Mouse (Mus musculus) liver, embryonic 15.5 days (tissue): ENCODE data around the gene Fbxw11. TPM values are rescaled to one million over a fixed set of nuclear protein-coding genes. Genes with fewer than 3 reads are reported as not detected.
"Not testable (repeated sequence)": the region's sequence is repeated elsewhere in the genome, so short reads cannot be mapped to it uniquely, and the experiment has no call there.

Experiments
- ATAC-seq: fragments of 200-750 bp; cut with Nextera tagmentation; 2 replicates; pipeline ENCODE4 v1.8.0; 2017; ENCODE audit warnings: moderate number of reproducible peaks, mild to moderate bottlenecking, moderate library complexity; ENCODE audit not compliant: insufficient read depth
- H3K27ac ChIP-seq: fragments of 300-500 bp; sonication (generic); replicated peaks from 2 replicates; pipeline ENCODE4 v1.5.1; 2015; ENCODE audit warnings: mild to moderate bottlenecking, inconsistent platforms
- H3K27me3 ChIP-seq: fragments of 300-500 bp; sonication (generic); 2 replicates; pipeline ENCODE4 v1.6.1; 2015; ENCODE audit warnings: mild to moderate bottlenecking, inconsistent platforms
- H3K36me3 ChIP-seq: fragments of 300-500 bp; sonication (generic); replicated peaks from 2 replicates; pipeline ENCODE4 v1.6.1; 2015; ENCODE audit warnings: moderate library complexity, mild to moderate bottlenecking, inconsistent platforms
- H3K4me1 ChIP-seq: fragments of 300-500 bp; sonication (generic); replicated peaks from 2 replicates; pipeline ENCODE4 v1.6.1; 2015; ENCODE audit warnings: inconsistent platforms
- H3K4me2 ChIP-seq: fragments of 300-500 bp; sonication (generic); 2 replicates; pipeline ENCODE4 v1.6.1; 2015; ENCODE audit warnings: moderate library complexity, mild to moderate bottlenecking, inconsistent platforms
- H3K4me3 ChIP-seq: fragments of 300-500 bp; sonication (generic); replicated peaks from 2 replicates; pipeline ENCODE4 v1.5.1; 2015; ENCODE audit warnings: mild to moderate bottlenecking, inconsistent platforms
- H3K9ac ChIP-seq: fragments of 300-500 bp; sonication (generic); 2 replicates; pipeline ENCODE4 v1.6.1; 2015; ENCODE audit warnings: moderate library complexity, mild to moderate bottlenecking, inconsistent platforms
- H3K9me3 ChIP-seq: fragments of 300-500 bp; sonication (generic); replicated peaks from 2 replicates; pipeline ENCODE4 v1.6.1; 2016; ENCODE audit warnings: inconsistent platforms
- WGBS: fragments of 180-500 bp; shearing (Covaris S2); methylation state at CpG from one replicate; pipeline ENCODE4 v1.1.7; 2015; ENCODE audit warnings: mixed read lengths; ENCODE audit not compliant: insufficient replicate concordance; 5-methylcytosine and 5-hydroxymethylcytosine counted together
- polyA plus RNA-seq: library from polyadenylated mRNA; unstranded; fragments of >200 nt; fragmentation: Nextera tagmentation; extraction: Ambion mirVana; gene quantifications from 2 replicates; pipeline ENCODE4 v1.2.1, GENCODE M21; 2015

Fbxw11 gene
- polyA plus RNA-seq, 1 experiment from 2014 or later, result 19.1 TPM

DNA sequence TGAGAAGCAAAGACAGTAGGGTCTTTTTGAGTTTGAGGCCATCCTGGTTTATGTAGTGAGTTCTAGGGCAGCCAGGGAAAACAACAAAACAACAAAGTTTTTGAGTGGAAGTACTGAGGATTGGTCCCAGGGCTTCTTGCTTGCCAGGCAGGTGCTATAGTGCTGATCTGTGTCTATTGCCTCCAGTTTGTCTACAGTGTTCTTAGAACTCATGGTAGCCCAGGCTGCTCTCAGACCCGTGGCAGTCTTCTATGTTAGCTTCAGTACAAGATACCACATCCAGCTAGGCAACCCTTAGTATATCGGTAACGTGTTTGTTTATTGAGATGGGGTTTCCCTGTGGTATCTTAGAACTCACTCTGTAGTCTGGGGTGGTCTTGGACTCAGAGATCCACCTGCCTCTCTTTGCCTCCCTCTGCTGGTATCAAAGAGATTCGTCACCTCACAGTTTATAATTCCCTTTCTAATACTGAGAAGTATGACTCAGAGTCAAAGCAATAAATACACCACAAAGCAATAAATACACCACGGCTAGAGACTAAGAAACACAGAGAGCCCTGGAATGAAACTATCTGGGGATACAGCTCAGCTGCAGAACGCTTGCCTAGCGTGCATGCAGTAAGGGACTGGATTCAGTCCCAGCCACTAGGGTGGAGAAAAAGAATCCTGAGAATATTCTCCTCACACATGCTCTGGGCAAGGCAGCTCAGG lies 51.1 kb downstream of the Fbxw11 start:
- H3K9me3 ChIP-seq, result no peaks in the 10 kb centered on the region

DNA sequence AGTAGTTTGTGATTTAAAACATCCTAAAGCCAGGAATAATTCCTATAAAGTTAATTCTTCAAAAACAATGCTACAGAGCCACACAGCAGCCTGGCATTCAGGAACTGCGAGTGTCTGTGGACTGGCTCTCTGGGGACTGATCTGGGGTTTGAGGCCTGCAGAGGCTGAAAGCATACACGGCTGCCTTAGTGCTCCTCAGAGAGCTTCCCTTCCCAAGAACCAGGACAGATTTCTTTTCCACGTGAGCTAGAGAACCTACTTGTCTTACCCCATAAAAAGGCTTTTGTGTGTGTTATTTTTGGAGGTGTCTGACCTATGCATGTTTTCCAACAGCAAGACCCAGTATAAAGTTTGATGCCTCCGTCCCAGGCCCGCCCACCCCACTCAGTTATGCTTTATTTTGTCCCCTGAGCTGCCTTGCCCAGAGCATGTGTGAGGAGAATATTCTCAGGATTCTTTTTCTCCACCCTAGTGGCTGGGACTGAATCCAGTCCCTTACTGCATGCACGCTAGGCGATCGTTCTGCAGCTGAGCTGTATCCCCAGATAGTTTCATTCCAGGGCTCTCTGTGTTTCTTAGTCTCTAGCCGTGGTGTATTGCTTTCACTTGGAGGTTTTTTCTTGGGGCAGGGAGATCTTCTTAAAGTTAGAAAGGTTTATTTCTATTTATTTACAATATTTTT lies 51.9 kb downstream of the Fbxw11 start:
- not testable (repeated sequence) for ATAC-seq, H3K36me3 ChIP-seq, H3K27ac ChIP-seq, H3K9me3 ChIP-seq, H3K27me3 ChIP-seq, H3K4me2 ChIP-seq, H3K4me3 ChIP-seq, H3K9ac ChIP-seq
- H3K4me1 ChIP-seq, result peaks cover 20% of the 10 kb centered on the region
- 71% methylated on average over 9 of the region's 9 CpGs for WGBS

More for the DNA sequence above, 51.1 kb downstream of the Fbxw11 start:
- H3K9ac ChIP-seq, result no peak overlapping the region
- no peak overlapping the region for H3K4me3 ChIP-seq
- peaks cover 25% of the 10 kb centered on the region for H3K4me1 ChIP-seq
- WGBS, result 60% methylated on average over 7 of the region's 7 CpGs
- no peak overlapping the region for H3K27ac ChIP-seq
- no peak overlapping the region for H3K4me2 ChIP-seq
- no peaks in the 10 kb centered on the region for H3K36me3 ChIP-seq
- ATAC-seq, result no peak
- H3K27me3 ChIP-seq, result no peaks in the 10 kb centered on the region

DNA sequence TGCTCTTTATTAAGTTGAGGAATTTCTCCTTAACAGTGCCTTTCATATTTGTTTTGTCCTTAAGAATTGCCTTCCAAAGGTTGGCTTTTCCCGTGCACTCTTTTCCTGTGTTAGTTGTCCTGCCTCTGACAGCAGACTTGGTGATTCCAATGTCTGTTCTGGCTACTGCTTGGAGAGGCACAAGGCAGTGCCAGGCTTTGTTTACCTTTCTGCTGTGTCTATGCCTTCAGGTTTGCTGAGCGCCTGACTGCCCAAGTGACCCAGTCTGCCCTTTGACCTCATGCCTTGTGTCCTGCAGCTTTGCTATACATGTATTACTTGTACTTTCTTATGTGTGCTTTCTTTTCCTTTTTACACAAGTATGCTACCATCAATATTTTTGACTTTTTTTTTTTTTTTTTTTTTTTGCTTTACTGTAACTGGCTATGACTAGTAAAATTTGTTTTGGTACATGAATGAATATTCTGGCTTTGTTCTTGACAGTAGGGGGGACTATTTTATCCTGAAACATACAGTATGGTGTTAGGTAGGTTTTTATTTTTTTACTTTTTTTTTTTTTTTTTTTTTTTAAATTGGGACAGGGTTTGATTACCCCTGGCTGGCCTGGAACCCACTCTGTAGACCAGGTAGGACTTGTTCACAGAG lies 54.0 kb downstream of the Fbxw11 start:
- Histone ChIP-seq H3K9ac (no peak overlapping the region), H3K27ac (no peak overlapping the region), H3K36me3 (no peaks in the 10 kb centered on the region), H3K9me3 (no peaks in the 10 kb centered on the region), H3K4me2 (no peak overlapping the region), H3K27me3 (no peaks in the 10 kb centered on the region), H3K4me3 (no peak overlapping the region), H3K4me1 (peaks cover 25% of the 10 kb centered on the region)
- no peak for ATAC-seq
- 48% methylated on average over 2 of the region's 2 CpGs for WGBS

- Histone ChIP-seq H3K4me1 (peaks cover 21% of the 10 kb centered on the region), H3K9ac (no peak overlapping the region), H3K4me2 (no peak overlapping the region), H3K9me3 (no peaks in the 10 kb centered on the region), H3K27me3 (no peaks in the 10 kb centered on the region), H3K4me3 (no peak overlapping the region), H3K36me3 (no peaks in the 10 kb centered on the region), H3K27ac (no peak overlapping the region)
- WGBS, result 13% methylated on average over 3 of the region's 3 CpGs
- no peak for ATAC-seq
Measured at GRCm38 (mm10) chr11:32697695-32698094, 55.2 kb downstream of the Fbxw11 start.

DNA sequence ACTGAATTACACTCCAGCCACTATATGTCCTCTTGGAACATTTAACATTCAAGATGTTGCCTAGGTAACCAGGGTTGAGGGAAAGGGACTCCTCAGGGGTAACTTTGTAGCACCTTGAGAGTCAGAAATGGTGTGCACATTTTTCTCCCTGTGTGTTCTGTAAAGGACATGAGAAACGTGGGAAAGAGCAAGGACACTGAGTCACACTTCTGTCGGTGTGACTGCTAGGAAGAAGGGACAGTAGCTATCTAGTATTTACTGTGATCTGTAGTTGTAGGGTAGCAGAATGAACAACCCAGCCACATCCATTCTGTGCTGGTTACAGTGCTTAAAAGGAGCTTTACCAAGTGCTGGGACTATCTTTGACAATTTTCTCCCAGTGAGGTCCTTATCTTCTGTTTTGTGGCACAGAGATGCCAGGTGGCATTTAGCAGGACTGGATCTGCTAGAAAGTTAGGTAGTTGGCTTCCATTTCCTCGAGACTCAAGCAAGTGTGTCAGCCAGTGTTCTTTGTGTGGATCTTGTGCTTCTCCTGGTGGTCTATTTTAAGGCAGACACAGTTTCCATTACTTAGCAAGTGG lies 57.5 kb downstream of the Fbxw11 start:
- WGBS, result 51% methylated on average over 3 of the region's 3 CpGs
- H3K9ac ChIP-seq, result no peak overlapping the region
- peaks cover 21% of the 10 kb centered on the region for H3K4me1 ChIP-seq

GRCm38 (mm10) chr11:32701566-32701965 lies 59.0 kb downstream of the Fbxw11 start:
- WGBS, result 58% methylated on average over 3 of the region's 3 CpGs
- no peak overlapping the region for H3K27ac ChIP-seq
- H3K9me3 ChIP-seq, result no peaks in the 10 kb centered on the region
- H3K4me3 ChIP-seq, result no peak overlapping the region
- peaks cover 15% of the 10 kb centered on the region for H3K4me1 ChIP-seq
- H3K27me3 ChIP-seq, result no peaks in the 10 kb centered on the region
- no peak for ATAC-seq
- H3K36me3 ChIP-seq, result no peaks in the 10 kb centered on the region
- H3K9ac ChIP-seq, result no peak overlapping the region
- no peak overlapping the region for H3K4me2 ChIP-seq

More for the DNA sequence above, 57.5 kb downstream of the Fbxw11 start:
- Histone ChIP-seq H3K4me2 (no peak overlapping the region), H3K9me3 (no peaks in the 10 kb centered on the region), H3K36me3 (no peaks in the 10 kb centered on the region), H3K4me3 (no peak overlapping the region), H3K27ac (no peak overlapping the region), H3K27me3 (no peaks in the 10 kb centered on the region)
- no peak for ATAC-seq

- H3K27me3 ChIP-seq, result no peaks in the 10 kb centered on the region
- no peak for ATAC-seq
- H3K4me2 ChIP-seq, result no peak overlapping the region
- 70% methylated on average over 6 of the region's 6 CpGs for WGBS
- H3K27ac ChIP-seq, result no peak overlapping the region
- no peak overlapping the region for H3K4me3 ChIP-seq
- H3K9me3 ChIP-seq, result no peaks in the 10 kb centered on the region
- peaks cover 19% of the 10 kb centered on the region for H3K4me1 ChIP-seq
- no peak overlapping the region for H3K9ac ChIP-seq
- H3K36me3 ChIP-seq, result no peaks in the 10 kb centered on the region
Measured at GRCm38 (mm10) chr11:32704241-32704890, 61.8 kb downstream of the Fbxw11 start.

DNA sequence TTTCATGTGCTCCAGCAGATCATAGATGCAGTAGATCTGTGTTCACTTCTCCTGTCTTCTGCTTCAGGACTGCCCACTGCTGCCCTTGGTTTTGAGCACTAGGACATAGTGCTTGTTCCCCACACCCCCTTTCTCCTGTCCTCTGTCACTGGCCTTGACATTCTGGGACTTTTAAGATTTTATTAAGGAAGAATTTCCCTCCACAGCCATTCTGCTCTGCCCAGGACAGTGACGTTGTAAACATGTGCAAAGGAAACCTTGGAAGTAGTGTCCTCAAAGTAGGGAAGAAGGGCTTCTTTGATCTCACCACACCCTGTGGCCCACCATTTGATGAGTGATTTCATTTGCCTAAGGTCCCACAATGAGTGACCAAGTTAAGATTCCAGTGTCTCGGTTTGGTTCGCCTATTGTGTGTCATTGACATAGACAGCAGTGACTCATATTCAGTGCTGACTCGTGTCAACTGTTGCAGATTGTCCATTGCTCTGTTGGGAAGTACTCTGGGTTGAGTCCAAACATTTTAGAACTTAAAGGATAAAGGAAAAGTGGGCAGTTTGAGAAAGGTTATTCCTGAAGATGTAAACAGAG lies 64.0 kb downstream of the Fbxw11 start:
- Histone ChIP-seq H3K27ac (no peak overlapping the region), H3K9ac (no peak overlapping the region), H3K4me1 (0 out of 2 replicates have a peak, but pooled peaks cover 10% of the 10 kb centered on the region), H3K9me3 (no peaks in the 10 kb centered on the region), H3K27me3 (no peaks in the 10 kb centered on the region), H3K4me2 (no peak overlapping the region), H3K4me3 (no peak overlapping the region), H3K36me3 (no peaks in the 10 kb centered on the region)
- no peak for ATAC-seq
- 68% methylated on average over 4 of the region's 4 CpGs for WGBS

DNA sequence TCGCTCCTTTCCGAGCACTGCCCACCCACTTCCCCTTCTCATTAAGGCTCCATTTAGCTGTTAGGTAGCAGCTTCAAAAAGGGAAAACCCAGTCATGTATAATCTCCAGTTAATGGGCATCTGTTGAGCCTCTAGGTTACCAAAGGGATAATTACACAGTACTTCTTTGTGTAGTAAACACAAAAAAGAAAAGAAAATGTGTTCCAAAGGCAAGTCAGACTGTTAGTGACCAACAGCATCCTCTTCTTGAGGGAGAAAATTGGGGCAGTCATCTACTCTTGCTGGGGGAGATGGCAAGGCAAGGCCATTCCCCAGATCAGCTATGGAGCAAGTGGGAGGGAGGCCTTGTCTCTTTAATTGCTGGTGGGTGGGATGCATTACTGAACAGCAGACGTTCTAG lies 65.0 kb downstream of the Fbxw11 start:
- Histone ChIP-seq H3K27me3 (no peaks in the 10 kb centered on the region), H3K9ac (no peak overlapping the region), H3K4me1 (0 out of 2 replicates have a peak, but pooled peaks cover 10% of the 10 kb centered on the region), H3K4me3 (no peak overlapping the region), H3K9me3 (no peaks in the 10 kb centered on the region), H3K36me3 (peaks cover 10% of the 10 kb centered on the region), H3K27ac (no peak overlapping the region), H3K4me2 (no peak overlapping the region)
- no peak for ATAC-seq
- WGBS, result 56% methylated on average over 3 of the region's 3 CpGs

- Histone ChIP-seq H3K4me2 (no peak overlapping the region), H3K27me3 (no peaks in the 10 kb centered on the region), H3K36me3 (peaks cover 22% of the 10 kb centered on the region), H3K9ac (no peak overlapping the region), H3K4me3 (no peak overlapping the region), H3K9me3 (no peaks in the 10 kb centered on the region), H3K4me1 (0 out of 2 replicates have a peak, but pooled peaks cover 10% of the 10 kb centered on the region), H3K27ac (no peak overlapping the region)
- WGBS, result 70% methylated on average over 14 of the region's 14 CpGs
- ATAC-seq, result no peak
Measured at GRCm38 (mm10) chr11:32708739-32709501, 66.4 kb downstream of the Fbxw11 start.
